Mouse (Mus musculus): ENCODE results near the gene Ppl. TPM values are rescaled to one million over a fixed set of nuclear protein-coding genes. Genes with fewer than 3 reads are reported as not detected.

The Ppl gene
- polyA plus RNA-seq, 1 experiment from 2014 or later, result 0.38 TPM

Other genes with a start within 250 kb of the Ppl start
- gene Mgrn1, start 246.2 kb downstream of the Ppl start, polyA plus RNA-seq (2015; fragmentation: Nextera tagmentation; extraction: Ambion mirVana), result 25.4 and 30.9 TPM in 2 replicates
- 49.0 and 50.2 TPM in 2 replicates for gene Nudt16l1, start 193.7 kb downstream of the Ppl start, polyA plus RNA-seq (2015; fragmentation: Nextera tagmentation; extraction: Ambion mirVana)
- gene Anks3, start 168.2 kb downstream of the Ppl start, polyA plus RNA-seq (2015; fragmentation: Nextera tagmentation; extraction: Ambion mirVana), result 14.8 and 18.5 TPM in 2 replicates
- not detected in 2 replicates for gene Sept12, start 134.6 kb downstream of the Ppl start, polyA plus RNA-seq (2015; fragmentation: Nextera tagmentation; extraction: Ambion mirVana)
- gene Smim22, start 125.1 kb downstream of the Ppl start, polyA plus RNA-seq (2015; fragmentation: Nextera tagmentation; extraction: Ambion mirVana), result 7.5 and 9.1 TPM in 2 replicates
- 65.2 and 78.7 TPM in 2 replicates for gene Rogdi, start 118.9 kb downstream of the Ppl start, polyA plus RNA-seq (2015; fragmentation: Nextera tagmentation; extraction: Ambion mirVana)
- gene Glyr1, start 82.6 kb downstream of the Ppl start, polyA plus RNA-seq (2015; fragmentation: Nextera tagmentation; extraction: Ambion mirVana), result 41.6 and 46.0 TPM in 2 replicates
- 8.5 and 9.5 TPM in 2 replicates for gene Ubn1, start 82.4 kb downstream of the Ppl start, polyA plus RNA-seq (2015; fragmentation: Nextera tagmentation; extraction: Ambion mirVana)
- 0.02 TPM in 1 of 2 replicates, not detected in the other for gene Sec14l5, start 14.7 kb upstream of the Ppl start, polyA plus RNA-seq (2015; fragmentation: Nextera tagmentation; extraction: Ambion mirVana)
- 13.1 and 16.0 TPM in 2 replicates for gene Nagpa, start 71.6 kb upstream of the Ppl start, polyA plus RNA-seq (2015; fragmentation: Nextera tagmentation; extraction: Ambion mirVana)
- gene AU021092, start 89.9 kb upstream of the Ppl start, polyA plus RNA-seq (2015; fragmentation: Nextera tagmentation; extraction: Ambion mirVana), result 0.73 and 0.82 TPM in 2 replicates
- gene Alg1, start 101.2 kb upstream of the Ppl start, polyA plus RNA-seq (2015; fragmentation: Nextera tagmentation; extraction: Ambion mirVana), result 11.8 and 14.2 TPM in 2 replicates
- 9.0 and 9.8 TPM in 2 replicates for gene Eef2kmt, start 123.6 kb upstream of the Ppl start, polyA plus RNA-seq (2015; fragmentation: Nextera tagmentation; extraction: Ambion mirVana)